Comparison of ENCODE assay signal across 28 mouse cellular contexts in genomic region chr11:30110634-30111033, GRCm38 (mm10).
DNase-seq lines count a peak whose midpoint lies in the region; ATAC-seq lines count a peak whose summit lies in the region.
"Had no signal": no experiment of that assay in that cellular context is flagged by ENCODE, and none has a peak within 500 bp of the region (broad histone marks: within the 10 kb centered on the region; RNA-seq: fewer than 3 reads in every experiment).

No protein-coding gene starts in this region.

- no peak overlapping the region for H3K4me2 ChIP-seq in midbrain, embryonic 13.5 days (replicated peaks)
- no peak overlapping the region for H3K4me2 ChIP-seq in midbrain, embryonic 14.5 days (ENCODE audit: low read length)
- H3K4me2 ChIP-seq: forebrain, embryonic 13.5 days; heart, embryonic 15.5 days; hindbrain, embryonic 14.5 days; neural tube, embryonic 13.5 days had no signal

- no peaks in the 10 kb centered on the region for H3K9me3 ChIP-seq in midbrain, embryonic 13.5 days
- H3K9me3 ChIP-seq in midbrain, embryonic 14.5 days (ENCODE audit: control insufficient read depth, low read length) = no peaks in the 10 kb centered on the region
- H3K9me3 ChIP-seq: forebrain, embryonic 13.5 days; G1E; heart, embryonic 10.5 days; heart, embryonic 15.5 days; neural tube, embryonic 13.5 days had no signal

- no peaks in the 10 kb centered on the region for H3K4me1 ChIP-seq in midbrain, embryonic 13.5 days (replicated peaks)
- H3K4me1 ChIP-seq in midbrain, embryonic 14.5 days (ENCODE audit: control insufficient read depth, insufficient read depth, low read length) = no peaks in the 10 kb centered on the region
- H3K4me1 ChIP-seq: forebrain, embryonic 13.5 days; heart, embryonic 10.5 days; heart, embryonic 15.5 days; neural tube, embryonic 13.5 days had no signal

- H3K4me3 ChIP-seq in midbrain, embryonic 13.5 days (replicated peaks) = no peak overlapping the region
- no peak overlapping the region for H3K4me3 ChIP-seq in midbrain, embryonic 14.5 days (replicated peaks; ENCODE audit: low read depth, low read length)
- H3K4me3 ChIP-seq: forebrain, embryonic 13.5 days; heart, embryonic 10.5 days; heart, embryonic 15.5 days; neural tube, embryonic 13.5 days had no signal

- WGBS in midbrain, embryonic 13.5 days = 95% methylated on average over 7 of the region's 7 CpGs
- WGBS in midbrain, embryonic 14.5 days = 89% methylated on average over 7 of the region's 7 CpGs

- ATAC-seq in midbrain, embryonic 13.5 days = 0 out of 2 replicates have a peak, but pooled peaks have one; percentile 17
- no peak for ATAC-seq in midbrain, embryonic 14.5 days (ENCODE audit: low FRiP score, low TSS enrichment)
- ATAC-seq: forebrain, embryonic 13.5 days; inflammation-experienced regulatory T-cells, adult 6 months had no signal

- H3K27ac ChIP-seq in midbrain, embryonic 13.5 days = no peak overlapping the region
- no peak overlapping the region for H3K27ac ChIP-seq in midbrain, embryonic 14.5 days (replicated peaks; ENCODE audit: low read depth, low read length)
- H3K27ac ChIP-seq: forebrain, embryonic 13.5 days; heart, embryonic 10.5 days; heart, embryonic 15.5 days; hindbrain, embryonic 14.5 days; liver, embryonic 14.5 days; neural tube, embryonic 13.5 days; stomach, postnatal 0 days had no signal

- H3K36me3 ChIP-seq in midbrain, embryonic 13.5 days = peaks cover 82% of the 10 kb centered on the region
- peaks cover 88% of the 10 kb centered on the region for H3K36me3 ChIP-seq in midbrain, embryonic 14.5 days (ENCODE audit: control insufficient read depth, insufficient read depth, low read length)

- peak; percentile 19 for DNase-seq in cerebellum, adult 11 months
- no peak for DNase-seq in cerebellum, postnatal 4 days (ENCODE audit: low spot score in 2 of 2)
- DNase-seq in midbrain, embryonic 14.5 days = no peak
- DNase-seq in cerebellum, adult 9-11 months = peak; percentile 23
- DNase-seq in layer of hippocampus, adult 9-10 months (ENCODE audit: low spot score) = no peak
- no peak for DNase-seq in urinary bladder, postnatal 4 days (ENCODE audit: low spot score in 2 of 2)
- DNase-seq: adrenal gland, postnatal 14 days; gastrocnemius, postnatal 14 days; heart, postnatal 36 days; kidney, adult 2 months; kidney, postnatal 36 days; layer of hippocampus, postnatal 36 days; liver; lung, adult 2 months; lung, postnatal 10 days; right cerebral cortex, postnatal 4 days; thymus, adult 18-20 months; thymus, postnatal 25 days had no signal

- no peaks in the 10 kb centered on the region for H3K27me3 ChIP-seq in midbrain, embryonic 13.5 days
- H3K27me3 ChIP-seq in midbrain, embryonic 14.5 days (ENCODE audit: control insufficient read depth, insufficient read depth, low read length) = no peaks in the 10 kb centered on the region
- H3K27me3 ChIP-seq: forebrain, embryonic 13.5 days; heart, embryonic 15.5 days; neural tube, embryonic 13.5 days had no signal

- no peak overlapping the region for H3K9ac ChIP-seq in midbrain, embryonic 13.5 days (replicated peaks)
- H3K9ac ChIP-seq in midbrain, embryonic 14.5 days (replicated peaks; ENCODE audit: low read length) = no peak overlapping the region
- H3K9ac ChIP-seq: forebrain, embryonic 13.5 days; heart, embryonic 15.5 days; hindbrain, embryonic 14.5 days; liver, embryonic 14.5 days; neural tube, embryonic 13.5 days had no signal

Comparison
In these comparisons a context has a peak if more than half of its experiments do, and no peak if none do; other contexts are left out.
1. DNase-seq: peak in cerebellum, adult 11 months (single experiment) and cerebellum, adult 9-11 months (single experiment); none in cerebellum, postnatal 4 days (0 of 2), midbrain, embryonic 14.5 days (single experiment), layer of hippocampus, adult 9-10 months (single experiment) and urinary bladder, postnatal 4 days (0 of 2).